Mouse (Mus musculus): ENCODE data around the gene Narfl. TPM values are rescaled to one million over a fixed set of nuclear protein-coding genes. Genes with fewer than 3 reads are reported as not detected.
A peak's percentile ranks its signal among the peaks of the same experiment; 100 is the strongest.
"Not testable (repeated sequence)": the region's sequence is repeated elsewhere in the genome, so short reads cannot be mapped to it uniquely, and the experiment has no call there.

Gene Narfl
- polyA plus RNA-seq, 1 experiment: 40.9 TPM

GRCm38 (mm10) chr17:25796211-25796771, 22.7 kb downstream of the Narfl start:
- TF ChIP-seq CTCF (IDR thresholded peaks at IDR 0.05; ENCODE audit: low read depth, low read length) (no peak), POLR2A (IDR thresholded peaks at IDR 0.05; ENCODE audit: borderline replicate concordance, low read depth, low read length) (no peak)
- Histone ChIP-seq H3K4me3 (ENCODE audit: insufficient read depth, low read length) (peak overlapping the region; percentile 89), H3K27ac (ENCODE audit: insufficient read depth, low read depth, low read length) (no peak overlapping the region), H3K4me1 (ENCODE audit: control insufficient read depth, insufficient read depth, low read length) (peaks cover 17% of the 10 kb centered on the region)

- peak within 1 kb of the TSS; percentile 89 for H3K4me3 ChIP-seq (ENCODE audit: insufficient read depth, low read length)
- H3K4me1 ChIP-seq (ENCODE audit: control insufficient read depth, insufficient read depth, low read length): peaks cover 15% of the 10 kb centered on the region
- TF ChIP-seq CTCF (IDR thresholded peaks at IDR 0.05; ENCODE audit: low read depth, low read length): no peak
- no peak for TF ChIP-seq POLR2A (IDR thresholded peaks at IDR 0.05; ENCODE audit: borderline replicate concordance, low read depth, low read length)
- no peak within 1 kb of the TSS for H3K27ac ChIP-seq (ENCODE audit: insufficient read depth, low read depth, low read length)
Observed at GRCm38 (mm10) chr17:25796951-25797369, 23.4 kb downstream of the Narfl start, which contains the start of gene Metrn. Gene Metrn (minus strand): TSS chr17:25797136.

- TF ChIP-seq CTCF (IDR thresholded peaks at IDR 0.05; ENCODE audit: low read depth, low read length) (peak; percentile 55), POLR2A (IDR thresholded peaks at IDR 0.05; ENCODE audit: borderline replicate concordance, low read depth, low read length) (no peak)
- no peak overlapping the region for H3K4me3 ChIP-seq (ENCODE audit: insufficient read depth, low read length)
- peaks cover 4% of the 10 kb centered on the region; the same call in 1 of the 2 replicates for H3K4me1 ChIP-seq (ENCODE audit: control insufficient read depth, insufficient read depth, low read length)
- no peak overlapping the region for H3K27ac ChIP-seq (ENCODE audit: insufficient read depth, low read depth, low read length)
Observed at GRCm38 (mm10) chr17:25801029-25801428, 27.5 kb downstream of the Narfl start.

GRCm38 (mm10) chr17:25802825-25803517, 29.4 kb downstream of the Narfl start:
- Histone ChIP-seq H3K4me3 (ENCODE audit: insufficient read depth, low read length) (no peak overlapping the region), H3K27ac (ENCODE audit: insufficient read depth, low read depth, low read length) (no peak overlapping the region), H3K4me1 (ENCODE audit: control insufficient read depth, insufficient read depth, low read length) (no peaks in the 10 kb centered on the region)
- no peak for TF ChIP-seq CTCF (IDR thresholded peaks at IDR 0.05; ENCODE audit: low read depth, low read length)
- TF ChIP-seq POLR2A (IDR thresholded peaks at IDR 0.05; ENCODE audit: borderline replicate concordance, low read depth, low read length): no peak

GRCm38 (mm10) chr17:25806507-25806906, 32.9 kb downstream of the Narfl start:
- Histone ChIP-seq H3K4me1 (ENCODE audit: control insufficient read depth, insufficient read depth, low read length) (no peaks in the 10 kb centered on the region), H3K27ac (ENCODE audit: insufficient read depth, low read depth, low read length) (no peak overlapping the region), H3K4me3 (ENCODE audit: insufficient read depth, low read length) (no peak overlapping the region)
- no peak for TF ChIP-seq CTCF (IDR thresholded peaks at IDR 0.05; ENCODE audit: low read depth, low read length)
- TF ChIP-seq POLR2A (IDR thresholded peaks at IDR 0.05; ENCODE audit: borderline replicate concordance, low read depth, low read length): no peak

- not testable (repeated sequence) for H3K4me1 ChIP-seq (ENCODE audit: control insufficient read depth, insufficient read depth, low read length); H3K4me3 ChIP-seq (ENCODE audit: insufficient read depth, low read length); H3K27ac ChIP-seq (ENCODE audit: insufficient read depth, low read depth, low read length)
Observed at GRCm38 (mm10) chr17:25807452-25807851, 33.9 kb downstream of the Narfl start.

GRCm38 (mm10) chr17:25808028-25808427, 34.5 kb downstream of the Narfl start:
- Histone ChIP-seq H3K4me3 (ENCODE audit: insufficient read depth, low read length) (no peak overlapping the region), H3K4me1 (ENCODE audit: control insufficient read depth, insufficient read depth, low read length) (no peaks in the 10 kb centered on the region), H3K27ac (ENCODE audit: insufficient read depth, low read depth, low read length) (no peak overlapping the region)
- no peak for TF ChIP-seq POLR2A (IDR thresholded peaks at IDR 0.05; ENCODE audit: borderline replicate concordance, low read depth, low read length)
- no peak for TF ChIP-seq CTCF (IDR thresholded peaks at IDR 0.05; ENCODE audit: low read depth, low read length)

GRCm38 (mm10) chr17:25808789-25809605, 35.4 kb downstream of the Narfl start, which contains the start of gene Fbxl16:
Gene Fbxl16 (plus strand): TSS chr17:25809085.
- no peaks in the 10 kb centered on the region for H3K4me1 ChIP-seq (ENCODE audit: control insufficient read depth, insufficient read depth, low read length)
- H3K27ac ChIP-seq (ENCODE audit: insufficient read depth, low read depth, low read length): no peak within 1 kb of the TSS
- TF ChIP-seq CTCF (IDR thresholded peaks at IDR 0.05; ENCODE audit: low read depth, low read length): no peak
- no peak for TF ChIP-seq POLR2A (IDR thresholded peaks at IDR 0.05; ENCODE audit: borderline replicate concordance, low read depth, low read length)
- peak within 1 kb of the TSS; percentile 52 for H3K4me3 ChIP-seq (ENCODE audit: insufficient read depth, low read length)

- Histone ChIP-seq H3K4me3 (ENCODE audit: insufficient read depth, low read length) (peak overlapping the region; percentile 52), H3K4me1 (ENCODE audit: control insufficient read depth, insufficient read depth, low read length) (no peaks in the 10 kb centered on the region), H3K27ac (ENCODE audit: insufficient read depth, low read depth, low read length) (no peak overlapping the region)
- TF ChIP-seq CTCF (IDR thresholded peaks at IDR 0.05; ENCODE audit: low read depth, low read length) (no peak), POLR2A (IDR thresholded peaks at IDR 0.05; ENCODE audit: borderline replicate concordance, low read depth, low read length) (no peak)
Observed at GRCm38 (mm10) chr17:25809606-25810340, 36.2 kb downstream of the Narfl start.
